Mouse (Mus musculus) forebrain, embryonic 16.5 days (tissue): ENCODE measurements around the gene Pax4. TPM values are rescaled to one million over a fixed set of nuclear protein-coding genes. Genes with fewer than 3 reads are reported as not detected.

Experiments used
- ATAC-seq: fragments of 200-750 bp; cut with Nextera tagmentation; 2 replicates; pipeline ENCODE4 v1.8.0; 2017; ENCODE audit warnings: mild to moderate bottlenecking, moderate library complexity
- H3K27ac ChIP-seq: fragments of 300-500 bp; sonication (generic); 2 replicates; pipeline ENCODE4 v1.5.1; 2014; ENCODE audit warnings: low read length, control low read depth
- H3K27me3 ChIP-seq: fragments of 300-500 bp; sonication (generic); replicated peaks from 2 replicates; pipeline ENCODE4 v1.6.1; 2014; ENCODE audit warnings: low read length; ENCODE audit not compliant: control insufficient read depth, insufficient read depth
- H3K36me3 ChIP-seq: fragments of 300-500 bp; sonication (generic); 2 replicates; pipeline ENCODE4 v1.6.1; 2014; ENCODE audit not compliant: control insufficient read depth, insufficient read depth
- H3K4me1 ChIP-seq: fragments of 300-500 bp; sonication (generic); replicated peaks from 2 replicates; pipeline ENCODE4 v1.6.1; 2014; ENCODE audit warnings: low read length; ENCODE audit not compliant: control insufficient read depth, insufficient read depth
- H3K4me2 ChIP-seq: fragments of 300-500 bp; sonication (generic); 2 replicates; pipeline ENCODE4 v1.6.1; 2014; ENCODE audit warnings: mild to moderate bottlenecking, low read length, control low read depth
- H3K4me3 ChIP-seq: fragments of 300-500 bp; sonication (generic); replicated peaks from 2 replicates; pipeline ENCODE4 v1.5.1; 2014; ENCODE audit warnings: mild to moderate bottlenecking, low read length, control low read depth
- H3K9ac ChIP-seq: fragments of 300-500 bp; sonication (generic); replicated peaks from 2 replicates; pipeline ENCODE4 v1.6.1; 2014; ENCODE audit warnings: low read depth, low read length, control low read depth
- H3K9me3 ChIP-seq: fragments of 300-500 bp; sonication (generic); 2 replicates; pipeline ENCODE4 v1.6.1; 2016; ENCODE audit warnings: low read length; ENCODE audit not compliant: control insufficient read depth
- WGBS: fragments of 180-500 bp; shearing (Covaris S2); extraction: QIAGEN DNeasy Blood & Tissue Kit; methylation state at CpG from one replicate; pipeline ENCODE4 v1.1.7; 2014; 5-methylcytosine and 5-hydroxymethylcytosine counted together
- polyA plus RNA-seq: library from polyadenylated mRNA; unstranded; fragments of >200 nt; fragmentation: Nextera tagmentation; extraction: Ambion mirVana; gene quantifications from 2 replicates; pipeline ENCODE4 v1.2.1, GENCODE M21; 2015

The Pax4 gene
- polyA plus RNA-seq, 1 experiment from 2014 or later, result 0.48 TPM

- H3K27ac ChIP-seq, result peak overlapping the region; percentile 49; the same call in 1 of the 2 replicates
- H3K27me3 ChIP-seq, result no peaks in the 10 kb centered on the region
- H3K4me3 ChIP-seq, result peak overlapping the region; percentile 67
- no peak for ATAC-seq
- H3K9ac ChIP-seq, result peak overlapping the region; percentile 77
- no peaks in the 10 kb centered on the region for H3K36me3 ChIP-seq
- H3K4me1 ChIP-seq, result peaks cover 21% of the 10 kb centered on the region
- H3K9me3 ChIP-seq, result no peaks in the 10 kb centered on the region
- peak overlapping the region; percentile 97 for H3K4me2 ChIP-seq
- WGBS, result 7% methylated on average over 21 of the region's 21 CpGs
Measured at GRCm38 (mm10) chr6:28480752-28481492, 31.8 kb upstream of the Pax4 start.

GRCm38 (mm10) chr6:28479865-28480751 is 31.0 kb upstream of the Pax4 start:
- Histone ChIP-seq H3K36me3 (no peaks in the 10 kb centered on the region), H3K27ac (peak overlapping the region; percentile 49), H3K4me3 (peak overlapping the region; percentile 67), H3K4me2 (peak overlapping the region; percentile 97), H3K27me3 (no peaks in the 10 kb centered on the region), H3K9ac (peak overlapping the region; percentile 77), H3K4me1 (peaks cover 18% of the 10 kb centered on the region), H3K9me3 (no peaks in the 10 kb centered on the region)
- peak; percentile 99 for ATAC-seq
- under 1% methylated on average over 67 of the region's 68 CpGs for WGBS

- no peak within 1 kb of the TSS for H3K4me3 ChIP-seq
- H3K9ac ChIP-seq, result no peak within 1 kb of the TSS
- 84% methylated on average over 5 of the region's 5 CpGs for WGBS
- H3K36me3 ChIP-seq, result no peaks in the 10 kb centered on the region
- no peak within 1 kb of the TSS for H3K4me2 ChIP-seq
- no peaks in the 10 kb centered on the region for H3K9me3 ChIP-seq
- peaks cover 5% of the 10 kb centered on the region; the same call in 1 of the 2 replicates for H3K4me1 ChIP-seq
- no peaks in the 10 kb centered on the region for H3K27me3 ChIP-seq
- H3K27ac ChIP-seq, result no peak within 1 kb of the TSS
- no peak for ATAC-seq
Measured at GRCm38 (mm10) chr6:28474839-28475238, 25.7 kb upstream of the Pax4 start, which contains the start of gene Snd1. Gene Snd1, plus strand, starts transcription at chr6:28475139.

GRCm38 (mm10) chr6:28474211-28474610 is 25.1 kb upstream of the Pax4 start:
- Histone ChIP-seq H3K9me3 (no peaks in the 10 kb centered on the region), H3K9ac (no peak overlapping the region), H3K27me3 (no peaks in the 10 kb centered on the region), H3K36me3 (no peaks in the 10 kb centered on the region), H3K4me1 (peaks cover 2% of the 10 kb centered on the region; the same call in 1 of the 2 replicates), H3K4me3 (no peak overlapping the region), H3K27ac (no peak overlapping the region), H3K4me2 (no peak overlapping the region)
- WGBS, result 91% methylated on average over 4 of the region's 4 CpGs
- no peak for ATAC-seq

GRCm38 (mm10) chr6:28471284-28472035 is 22.3 kb upstream of the Pax4 start:
- no peaks in the 10 kb centered on the region for H3K4me1 ChIP-seq
- H3K27ac ChIP-seq, result no peak overlapping the region
- 84% methylated on average over 9 of the region's 9 CpGs for WGBS
- no peaks in the 10 kb centered on the region for H3K27me3 ChIP-seq
- no peak overlapping the region for H3K9ac ChIP-seq
- no peak overlapping the region for H3K4me3 ChIP-seq
- no peaks in the 10 kb centered on the region for H3K9me3 ChIP-seq
- no peak for ATAC-seq
- H3K4me2 ChIP-seq, result no peak overlapping the region
- no peaks in the 10 kb centered on the region for H3K36me3 ChIP-seq

- no peak overlapping the region for H3K9ac ChIP-seq
- no peak overlapping the region for H3K4me3 ChIP-seq
- no peaks in the 10 kb centered on the region for H3K36me3 ChIP-seq
- H3K4me2 ChIP-seq, result no peak overlapping the region
- no peak overlapping the region for H3K27ac ChIP-seq
- H3K9me3 ChIP-seq, result no peaks in the 10 kb centered on the region
- WGBS, result 83% methylated on average over 5 of the region's 5 CpGs
- H3K27me3 ChIP-seq, result no peaks in the 10 kb centered on the region
- no peak for ATAC-seq
- H3K4me1 ChIP-seq, result no peaks in the 10 kb centered on the region
Measured at GRCm38 (mm10) chr6:28470621-28471020, 21.5 kb upstream of the Pax4 start.

GRCm38 (mm10) chr6:28470017-28470602 is 21.0 kb upstream of the Pax4 start:
- H3K4me2 ChIP-seq, result no peak overlapping the region
- no peaks in the 10 kb centered on the region for H3K9me3 ChIP-seq
- no peaks in the 10 kb centered on the region for H3K4me1 ChIP-seq
- no peaks in the 10 kb centered on the region for H3K36me3 ChIP-seq
- no peak for ATAC-seq
- H3K9ac ChIP-seq, result no peak overlapping the region
- H3K4me3 ChIP-seq, result no peak overlapping the region
- H3K27me3 ChIP-seq, result no peaks in the 10 kb centered on the region
- H3K27ac ChIP-seq, result no peak overlapping the region
- WGBS, result 83% methylated on average over 4 of the region's 4 CpGs

GRCm38 (mm10) chr6:28464630-28465029 is 15.5 kb upstream of the Pax4 start:
- Histone ChIP-seq H3K4me1 (no peaks in the 10 kb centered on the region), H3K4me3 (no peak overlapping the region), H3K27me3 (no peaks in the 10 kb centered on the region), H3K4me2 (no peak overlapping the region), H3K9me3 (no peaks in the 10 kb centered on the region), H3K27ac (no peak overlapping the region), H3K36me3 (no peaks in the 10 kb centered on the region), H3K9ac (no peak overlapping the region)
- no peak for ATAC-seq
- 59% methylated on average over 6 of the region's 6 CpGs for WGBS
